Mouse (Mus musculus) naive thymus-derived CD4-positive, alpha-beta T cell, adult 2 months (primary cell): ENCODE results near the gene Ccnj.

ENCODE experiments used
- DNase-seq: peaks from one replicate; pipeline ENCODE4 v3.0.0-alpha.2; 2011; ENCODE audit warnings: low read depth

Gene Ccnj

GRCm38 (mm10) chr19:40844731-40845130, 13.7 kb downstream of the Ccnj start:
- no peak for DNase-seq

DNA sequence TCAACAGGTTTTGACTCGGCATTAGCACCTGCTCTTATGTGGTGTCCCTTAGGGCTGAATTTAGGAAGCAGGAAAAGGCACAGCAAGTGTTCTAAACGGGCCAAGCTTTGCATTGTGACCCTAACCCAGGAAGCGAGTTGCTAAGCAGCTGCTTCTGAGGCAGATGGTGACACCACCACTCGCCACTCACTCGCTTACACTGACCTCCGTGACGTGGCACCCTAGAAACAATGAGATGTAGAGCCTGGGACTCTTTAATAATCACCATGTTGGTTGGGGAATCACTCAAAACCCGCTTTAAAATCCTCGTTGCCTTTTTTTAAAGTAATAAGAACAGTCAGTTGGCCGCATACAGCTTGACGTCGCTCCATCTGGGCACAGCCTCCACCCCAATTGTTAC, 18.3 kb downstream of the Ccnj start:
- DNase-seq = no peak

DNA sequence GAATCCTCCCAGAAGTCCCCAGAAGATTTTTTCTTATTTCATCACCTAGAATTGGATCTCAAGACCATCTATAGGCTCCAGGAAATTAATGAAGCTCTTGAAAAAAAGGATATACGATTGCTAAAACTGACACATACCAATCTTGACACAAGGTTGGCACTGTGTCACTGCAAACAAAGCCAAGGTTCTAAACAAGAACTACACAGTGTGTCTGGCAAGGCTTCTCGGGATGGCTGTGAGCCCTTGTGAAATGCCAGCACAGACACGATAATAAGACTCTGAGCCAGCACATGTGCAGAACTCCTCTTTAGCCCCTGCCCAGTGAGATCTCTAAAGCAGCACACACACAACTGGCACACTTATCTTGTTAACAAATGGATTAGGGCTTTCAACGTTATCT, 28.5 kb downstream of the Ccnj start:
- no peak for DNase-seq

GRCm38 (mm10) chr19:40868284-40868683, 37.2 kb downstream of the Ccnj start:
- no peak for DNase-seq

- DNase-seq = no peak
Observed at GRCm38 (mm10) chr19:40869425-40870105, 38.5 kb downstream of the Ccnj start.

- peak; percentile 88 for DNase-seq
Observed at GRCm38 (mm10) chr19:40872955-40873665, 42.0 kb downstream of the Ccnj start.

DNA sequence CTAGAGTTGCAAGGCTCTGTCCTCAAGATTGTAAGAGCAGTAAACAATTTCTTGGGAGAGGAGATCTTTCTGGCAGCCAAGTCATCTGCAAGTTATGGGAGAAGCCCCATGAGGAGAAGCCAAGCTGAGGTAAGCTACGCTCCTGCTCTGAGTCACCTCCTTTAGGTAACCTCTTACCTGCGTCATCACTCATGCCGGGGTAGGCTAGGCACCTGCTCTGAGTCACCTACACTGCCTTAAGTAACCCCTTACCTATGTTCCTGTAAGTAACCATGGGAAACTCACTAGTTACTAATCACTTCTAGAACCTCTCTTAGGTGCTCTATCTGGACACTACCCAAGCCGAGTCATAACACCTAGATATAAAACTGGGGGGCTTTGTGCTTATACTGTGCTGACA, 50.6 kb downstream of the Ccnj start:
- DNase-seq = no peak

DNA sequence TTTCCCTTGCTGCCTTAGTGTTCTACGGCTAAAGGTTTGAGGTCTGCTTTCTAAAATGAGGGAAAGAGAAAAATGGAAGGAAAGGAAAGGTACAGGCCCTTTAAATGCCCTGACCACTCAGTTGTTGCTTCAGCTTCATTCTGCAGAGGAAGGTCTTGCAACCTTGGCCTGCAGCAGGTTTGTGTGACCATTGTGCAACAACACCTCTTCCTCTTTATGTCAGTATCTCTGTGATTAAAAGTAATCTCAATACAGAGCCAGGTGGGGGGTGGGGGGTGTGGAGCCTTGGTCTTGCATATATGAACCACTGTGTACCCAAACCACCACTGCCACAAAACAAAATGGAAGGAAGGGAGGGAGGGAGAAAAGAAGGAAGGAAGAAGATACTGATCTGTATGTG, 57.8 kb downstream of the Ccnj start:
- DNase-seq = no peak

DNA sequence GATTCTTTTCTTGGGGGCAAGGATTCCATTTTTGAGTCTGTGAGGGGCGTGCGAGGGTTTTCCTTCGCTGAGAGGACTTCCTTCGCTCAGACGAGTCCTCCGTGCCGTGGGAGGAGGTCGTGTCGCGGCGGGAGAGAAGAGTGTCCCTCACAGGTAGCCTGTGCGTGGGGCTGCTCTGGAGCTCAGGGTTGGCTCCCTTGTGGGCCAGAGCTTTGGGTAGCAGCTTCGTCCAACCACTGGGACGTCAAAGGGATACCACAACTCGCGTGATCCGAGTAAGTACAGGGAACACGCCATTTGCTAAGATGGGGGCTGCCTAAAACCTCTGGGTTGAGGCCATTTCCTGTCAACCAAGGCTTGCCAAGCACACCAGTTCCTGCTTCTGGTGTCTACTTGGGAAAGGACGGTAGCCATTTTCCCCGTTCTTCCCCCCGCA, 63.0 kb downstream of the Ccnj start:
- DNase-seq = no peak

GRCm38 (mm10) chr19:40894519-40895392, 63.7 kb downstream of the Ccnj start, which contains the start of gene Zfp518a:
Gene Zfp518a, plus strand, starts transcription at chr19:40894705.
- DNase-seq = peak; percentile 97

- no peak for DNase-seq
Observed at GRCm38 (mm10) chr19:40895393-40895703, 64.3 kb downstream of the Ccnj start.
